Mouse (Mus musculus) T-helper 2 cell (primary cell): Measurements from ENCODE around the gene Ap1b1.

Source experiments
- in situ Hi-C: fragments of 300-600 bp; cut with MboI, MseI; formaldehyde crosslinking; loops from one replicate; pipeline ENCODE4 v1.15.1; 2025; ENCODE audit warnings: high pct_unique_total_duplicates

Gene Ap1b1

GRCm38 (mm10) chr11:5033136-5033535, 46.5 kb downstream of the Ap1b1 start:
- in situ Hi-C loops, result no loop called here

GRCm38 (mm10) chr11:5035421-5035820, 48.8 kb downstream of the Ap1b1 start:
- in situ Hi-C loops, result no loop called here

GRCm38 (mm10) chr11:5037146-5037854, 50.7 kb downstream of the Ap1b1 start:
- in situ Hi-C loops, result no loop called here

- in situ Hi-C loops, result no loop called here
These were observed 54.0 kb downstream of the Ap1b1 start for GRCm38 (mm10) chr11:5040585-5040984.

GRCm38 (mm10) chr11:5041144-5041780, 54.6 kb downstream of the Ap1b1 start:
- in situ Hi-C loops, result no loop called here

- in situ Hi-C loops, result no loop called here
These were observed 56.2 kb downstream of the Ap1b1 start for GRCm38 (mm10) chr11:5042645-5043381.

- in situ Hi-C loops, result no loop called here
These were observed 59.8 kb downstream of the Ap1b1 start for GRCm38 (mm10) chr11:5046321-5046926.

- in situ Hi-C loops, result no loop called here
These were observed 65.0 kb downstream of the Ap1b1 start for GRCm38 (mm10) chr11:5051629-5052028.

- in situ Hi-C loops, result no loop called here
These were observed 65.7 kb downstream of the Ap1b1 start for GRCm38 (mm10) chr11:5052200-5052854.

GRCm38 (mm10) chr11:5054151-5054550, 67.5 kb downstream of the Ap1b1 start:
- in situ Hi-C loops, result no loop called here

- in situ Hi-C loops, result no loop called here
These were observed 68.2 kb downstream of the Ap1b1 start for GRCm38 (mm10) chr11:5054874-5055273.

- in situ Hi-C loops, result no loop called here
These were observed 69.6 kb downstream of the Ap1b1 start for GRCm38 (mm10) chr11:5055945-5056938.

GRCm38 (mm10) chr11:5057064-5057463, 70.4 kb downstream of the Ap1b1 start:
- in situ Hi-C loops, result no loop called here

- in situ Hi-C loops, result no loop called here
These were observed 70.9 kb downstream of the Ap1b1 start for GRCm38 (mm10) chr11:5057541-5057855.

GRCm38 (mm10) chr11:5057856-5058641, 71.4 kb downstream of the Ap1b1 start, which contains the start of gene Rasl10a:
TSS of gene Rasl10a (plus strand) at chr11:5058128.
- in situ Hi-C loops, result no loop called here

GRCm38 (mm10) chr11:5058783-5059182, 72.2 kb downstream of the Ap1b1 start:
- in situ Hi-C loops, result no loop called here

GRCm38 (mm10) chr11:5059230-5059629, 72.6 kb downstream of the Ap1b1 start:
- in situ Hi-C loops, result no loop called here

- in situ Hi-C loops, result loop anchor here (5.0 kb wide), 1 partner anchor 38 kb away; the partner anchor contains the start of genes Ewsr1 and Rhbdd3
These were observed 73.1 kb downstream of the Ap1b1 start for GRCm38 (mm10) chr11:5059704-5060156.

GRCm38 (mm10) chr11:5060756-5061412, 74.3 kb downstream of the Ap1b1 start:
- in situ Hi-C loops, result loop anchor here (5.0 kb wide), 1 partner anchor 36 kb away; the partner anchor contains the start of genes Ewsr1 and Rhbdd3
